Mouse (Mus musculus): ENCODE measurements around the gene Ccdc149.

DNA sequence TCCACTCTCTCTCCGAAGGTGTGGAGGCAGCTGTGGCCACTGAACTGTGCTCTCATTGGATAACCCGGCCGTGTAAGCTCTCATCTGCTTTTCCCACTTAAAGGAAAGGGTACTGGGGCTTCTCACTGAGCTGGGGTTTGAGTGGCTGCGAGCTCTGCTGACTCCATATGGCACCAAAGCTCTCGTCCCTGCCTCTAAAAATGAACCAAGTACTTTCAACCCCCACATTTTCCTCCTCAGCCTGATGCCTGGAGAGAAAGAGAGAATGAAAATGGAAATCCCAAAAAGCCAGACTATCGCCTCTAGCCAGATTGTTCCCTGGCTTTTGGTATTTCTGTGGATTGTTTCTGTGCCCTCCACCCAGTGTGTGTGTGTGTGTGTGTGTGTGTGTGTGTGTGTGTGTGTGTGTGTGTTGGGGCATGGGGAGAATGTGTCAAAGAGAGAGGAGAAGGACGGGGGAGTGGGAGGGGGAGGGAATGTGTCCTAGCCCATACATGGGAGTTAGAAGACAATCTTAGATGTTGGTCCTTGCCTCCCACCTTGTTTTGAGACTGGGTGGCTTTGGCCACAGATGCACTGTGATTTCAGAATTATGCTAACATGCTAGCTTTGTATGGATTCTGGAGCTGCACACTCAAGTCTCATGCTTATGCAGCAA is 83.1 kb downstream of the Ccdc149 start:
- TF ChIP-seq MAZ (IDR thresholded peaks at IDR 0.05; ENCODE audit: low read depth, low read length) = no peak
- TF ChIP-seq MAX (IDR thresholded peaks at IDR 0.05; ENCODE audit: low read length) = no peak
- TF ChIP-seq JUN (IDR thresholded peaks at IDR 0.05; ENCODE audit: insufficient read depth, low read depth, low read length) = no peak
- TF ChIP-seq NRF1 (IDR thresholded peaks at IDR 0.05; ENCODE audit: low read depth, low read length) = no peak
